Mouse (Mus musculus) macrophage (primary cell): Measurements from ENCODE around the gene Gm11937. TPM values are rescaled to one million over a fixed set of nuclear protein-coding genes. Genes with fewer than 3 reads are reported as not detected.
"Not testable (repeated sequence)": the region's sequence is repeated elsewhere in the genome, so short reads cannot be mapped to it uniquely, and the experiment has no call there.

Experiments used
- H3K27ac ChIP-seq: fragments of 350-480 bp; formaldehyde crosslinking; 2 replicates; pipeline ENCODE4 v1.9.0; 2021
- H3K36me3 ChIP-seq: fragments of 350-480 bp; formaldehyde crosslinking; 2 replicates; pipeline ENCODE4 v1.9.0; 2021; ENCODE audit errors: inconsistent target
- H3K4me3 ChIP-seq: fragments of 350-480 bp; formaldehyde crosslinking; 2 replicates; pipeline ENCODE4 v1.9.0; 2021; ENCODE audit errors: inconsistent target
- H3K79me2 ChIP-seq: fragments of 350-480 bp; formaldehyde crosslinking; 2 replicates; pipeline ENCODE4 v1.9.0; 2021; ENCODE audit errors: inconsistent target
- WGBS: methylation state at CpG from one replicate; pipeline ENCODE4 v1.1.7; 2026; ENCODE audit warnings: inconsistent platforms; ENCODE audit not compliant: missing documents; 5-methylcytosine and 5-hydroxymethylcytosine counted together
- polyA plus RNA-seq: library from polyadenylated mRNA; stranded (reverse); fragments of 250-400 nt; gene quantifications from 3 replicates; pipeline ENCODE4 v1.2.4, GENCODE M21; 2018; ENCODE audit warnings: inconsistent platforms
- total RNA-seq, 78 experiments: library from RNA; depleted of rRNA; stranded (reverse); fragments of 250-400 nt; gene quantifications; 1 replicate in 9 of 78; 2 replicates in 24 of 78; 3 replicates in 43 of 78; 4 replicates in 2 of 78; pipeline ENCODE4 v1.2.4; 2018; ENCODE audit warnings: inconsistent platforms in 56 of 78

Gene Gm11937
- total RNA-seq (2018; cell fraction: chromatin; rRNA removed): not detected
- total RNA-seq (2018; cell fraction: cytosol; rRNA removed): not detected
- not detected for total RNA-seq (2018; cell fraction: nucleus; rRNA removed)
- polyA plus RNA-seq: not detected in 3 replicates

DNA sequence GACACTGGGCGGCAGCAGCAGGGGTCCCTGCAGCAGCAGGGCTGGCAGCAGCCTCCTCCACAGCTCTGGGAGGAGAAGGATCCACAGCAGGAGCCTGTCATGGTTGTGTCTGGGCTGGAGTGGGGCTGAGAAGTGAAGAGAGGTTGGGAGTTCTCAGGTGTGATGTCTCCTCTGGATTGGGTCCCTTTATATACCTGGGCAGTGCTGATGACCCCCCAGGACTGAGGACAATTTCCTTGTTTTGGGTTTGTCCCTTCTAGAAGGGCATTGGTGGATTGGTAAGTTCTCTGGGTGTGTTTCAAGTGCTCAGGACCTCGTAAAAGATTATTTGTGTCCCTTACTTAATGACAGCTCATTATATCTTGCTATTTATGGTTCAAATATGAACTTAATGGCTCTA is at the start of gene Gm11937:
Gene Gm11937 (minus strand): TSS at position 101 of the 400 bp plus-strand sequence.
- H3K27ac ChIP-seq, H3K4me3 ChIP-seq, H3K79me2 ChIP-seq, H3K36me3 ChIP-seq: not testable (repeated sequence)
- 73% methylated on average over 1 of the region's 2 CpGs for WGBS

DNA sequence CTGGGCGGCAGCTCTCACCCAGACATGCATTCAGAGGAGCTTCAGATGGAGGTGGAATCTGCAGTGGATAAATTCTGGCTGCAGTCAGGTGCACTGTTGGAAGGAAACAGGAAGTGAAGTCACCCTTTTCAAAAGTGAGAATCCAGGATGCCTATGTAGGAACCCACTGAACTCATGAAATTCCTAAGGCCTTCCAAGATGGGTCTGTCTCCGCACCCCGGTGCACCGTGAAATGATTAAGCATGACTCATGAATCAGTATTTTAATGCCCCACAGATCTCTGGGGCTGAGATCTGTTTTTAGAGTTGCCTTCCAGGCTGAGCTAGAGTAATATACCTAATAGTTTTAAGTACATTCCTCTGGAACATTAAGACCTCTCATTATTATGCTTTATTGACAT is 49.3 kb upstream of the Gm11937 start:
- Histone ChIP-seq H3K36me3 (no peaks in the 10 kb centered on the region), H3K27ac (no peak overlapping the region), H3K4me3 (no peak overlapping the region), H3K79me2 (no peaks in the 10 kb centered on the region)
- WGBS: 98% methylated on average over 4 of the region's 4 CpGs

DNA sequence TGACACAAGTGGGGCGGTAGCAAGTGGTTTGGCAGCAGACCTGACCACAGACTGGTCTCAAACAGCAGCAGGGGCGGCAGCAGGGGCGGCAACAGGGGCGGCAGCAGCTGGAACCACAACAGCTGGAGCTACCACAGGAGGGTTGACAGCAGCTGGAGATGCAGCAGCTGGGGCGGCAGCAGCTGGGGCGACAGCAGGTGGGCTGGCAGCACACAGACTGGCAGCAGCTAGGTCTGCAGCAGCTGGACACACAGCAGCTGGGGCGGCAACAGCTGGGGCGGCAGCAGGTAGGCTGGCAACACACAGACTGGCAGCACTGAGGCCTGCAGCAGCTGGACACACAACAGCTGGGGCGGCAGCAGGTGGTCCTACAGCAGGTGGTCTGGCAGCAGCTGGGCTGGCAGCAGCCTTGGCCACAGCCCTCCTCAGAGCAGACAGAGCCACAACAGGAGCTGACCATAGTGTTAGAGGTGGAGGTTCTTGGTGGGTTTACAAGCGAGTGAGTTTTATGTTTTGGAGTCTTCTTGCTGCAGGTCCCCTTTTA is 48.5 kb upstream of the Gm11937 start, which contains the start of gene Gm11563:
Gene Gm11563 (minus strand): TSS at position 494 of the 544 bp plus-strand sequence.
- 48% methylated on average over 9 of the region's 10 CpGs for WGBS
- not testable (repeated sequence) for H3K36me3 ChIP-seq, H3K79me2 ChIP-seq, H3K4me3 ChIP-seq, H3K27ac ChIP-seq

DNA sequence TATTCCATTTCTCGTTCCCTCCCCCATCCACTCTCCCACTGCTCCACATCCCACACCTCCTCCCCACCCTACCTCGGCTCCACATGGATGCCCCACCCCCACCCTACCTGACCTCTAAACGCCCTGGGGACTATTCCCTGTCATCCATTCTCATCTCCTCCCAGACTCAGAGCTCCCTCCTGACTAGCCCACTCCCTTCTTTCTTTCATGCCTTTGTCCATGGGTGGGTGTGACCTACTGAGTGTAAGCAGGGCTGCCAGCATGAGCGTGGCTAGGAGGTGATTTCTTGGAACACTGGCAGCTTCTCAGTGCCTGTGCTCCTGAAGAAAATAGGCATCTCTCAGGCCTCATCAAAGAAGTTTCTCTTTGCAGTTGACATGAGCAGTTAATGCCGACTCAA is 47.1 kb upstream of the Gm11937 start:
- H3K79me2 ChIP-seq: no peaks in the 10 kb centered on the region
- H3K27ac ChIP-seq: no peak overlapping the region
- H3K4me3 ChIP-seq: no peak overlapping the region
- WGBS: 63% methylated on average over 4 of the region's 5 CpGs
- no peaks in the 10 kb centered on the region for H3K36me3 ChIP-seq

DNA sequence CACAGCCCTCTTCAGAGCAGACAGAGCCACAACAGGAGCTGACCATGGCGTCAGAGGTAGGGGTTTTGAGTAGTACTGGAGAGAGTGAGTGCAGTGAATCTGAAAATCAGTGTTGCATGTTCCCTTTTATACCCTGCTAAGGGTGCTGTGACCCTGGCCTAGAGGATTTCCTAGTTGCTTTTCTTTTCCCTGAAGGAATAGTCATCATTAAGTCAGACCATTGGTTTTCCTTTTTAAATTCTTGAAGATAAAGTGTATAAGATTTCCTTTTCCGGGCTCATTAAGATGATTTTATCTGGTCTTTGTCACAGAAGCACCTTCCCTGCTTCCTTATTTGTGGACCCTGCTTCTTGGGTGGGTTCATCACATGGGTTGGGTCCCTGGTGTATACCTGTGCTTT is 40.1 kb upstream of the Gm11937 start, which contains the start of gene Gm11555:
Gene Gm11555 (minus strand): TSS at position 101 of the 400 bp plus-strand sequence.
- Histone ChIP-seq H3K4me3 (no peak within 1 kb of the TSS), H3K79me2 (no peaks in the 10 kb centered on the region), H3K36me3 (no peaks in the 10 kb centered on the region), H3K27ac (no peak within 1 kb of the TSS)
- whole genome bisulfite sequencing: 96% methylated on average over 2 of the region's 2 CpGs

DNA sequence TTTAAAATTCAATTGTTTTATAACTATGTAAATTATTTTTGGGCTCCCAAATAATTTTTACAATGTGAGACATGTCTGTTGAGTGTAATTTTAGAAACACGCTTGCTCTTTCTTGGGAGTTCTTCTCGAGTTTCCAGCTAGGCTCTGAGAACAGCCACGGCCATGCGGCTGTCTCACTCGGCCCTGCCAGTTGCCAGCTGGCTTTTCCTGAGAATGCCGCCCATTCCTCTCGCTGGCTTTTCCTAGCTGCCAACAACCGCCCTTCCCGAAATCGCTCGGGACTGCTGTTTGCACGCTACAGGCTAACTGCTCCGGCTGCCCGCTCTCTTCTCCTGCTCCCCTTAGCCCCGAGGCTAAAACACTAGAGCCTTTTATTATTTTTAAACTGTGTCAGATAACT is 36.5 kb upstream of the Gm11937 start:
- 91% methylated on average over 15 of the region's 15 CpGs for WGBS

DNA sequence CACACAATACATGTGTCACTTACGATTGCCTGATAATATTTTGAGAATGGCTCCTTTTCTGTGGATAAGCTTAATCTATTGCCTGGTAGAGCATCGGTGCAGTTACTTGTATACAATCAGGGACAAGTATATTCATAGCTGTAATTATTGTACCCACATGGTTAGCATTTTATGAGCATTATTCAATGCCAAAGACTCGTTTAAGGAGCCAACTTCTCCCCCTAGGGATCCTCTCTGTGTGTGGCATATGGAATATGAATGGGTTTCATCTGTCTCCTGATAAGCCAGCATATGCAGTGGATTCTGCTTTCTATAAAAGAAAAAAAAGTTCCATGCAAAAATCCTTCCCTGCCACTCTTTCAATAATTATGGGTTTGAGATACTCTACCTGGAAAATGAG is 34.4 kb upstream of the Gm11937 start:
- H3K36me3 ChIP-seq: no peaks in the 10 kb centered on the region
- no peak overlapping the region for H3K27ac ChIP-seq
- no peak overlapping the region for H3K4me3 ChIP-seq
- WGBS: 79% methylated on average over 3 of the region's 3 CpGs
- no peaks in the 10 kb centered on the region for H3K79me2 ChIP-seq

More for the DNA sequence above, 36.5 kb upstream of the Gm11937 start:
- Histone ChIP-seq H3K27ac (no peak overlapping the region), H3K79me2 (no peaks in the 10 kb centered on the region), H3K4me3 (no peak overlapping the region), H3K36me3 (no peaks in the 10 kb centered on the region)

DNA sequence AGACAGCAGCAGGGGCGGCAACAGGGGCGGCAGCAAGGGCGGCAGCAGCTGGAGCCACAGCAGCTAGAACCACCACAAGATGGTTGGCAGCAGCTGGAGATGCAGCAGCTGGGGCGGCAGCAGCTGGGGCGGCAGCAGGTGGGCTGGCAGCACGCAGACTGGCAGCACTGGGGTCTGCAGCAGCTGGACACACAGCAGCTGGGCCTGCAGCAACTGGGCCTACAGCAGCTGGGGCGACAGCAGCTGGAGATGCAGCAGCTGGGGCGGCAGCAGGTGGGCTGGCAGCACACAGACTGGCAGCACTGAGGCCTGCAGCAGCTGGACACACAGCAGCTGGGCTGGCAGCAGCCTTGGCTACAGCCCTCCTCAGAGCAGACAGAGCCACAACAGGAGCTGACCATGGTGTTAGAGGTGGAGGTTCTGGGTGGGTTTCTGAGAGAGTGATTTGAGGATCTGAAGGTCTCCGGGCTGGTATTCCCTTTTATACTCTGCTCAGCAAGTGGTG is 33.7 kb upstream of the Gm11937 start, which contains the start of gene Krtap4-7:
Gene Krtap4-7 (minus strand): TSS at position 455 of the 505 bp plus-strand sequence.
- H3K4me3 ChIP-seq, H3K27ac ChIP-seq, H3K79me2 ChIP-seq, H3K36me3 ChIP-seq: not testable (repeated sequence)
- WGBS: 83% methylated on average over 9 of the region's 9 CpGs

DNA sequence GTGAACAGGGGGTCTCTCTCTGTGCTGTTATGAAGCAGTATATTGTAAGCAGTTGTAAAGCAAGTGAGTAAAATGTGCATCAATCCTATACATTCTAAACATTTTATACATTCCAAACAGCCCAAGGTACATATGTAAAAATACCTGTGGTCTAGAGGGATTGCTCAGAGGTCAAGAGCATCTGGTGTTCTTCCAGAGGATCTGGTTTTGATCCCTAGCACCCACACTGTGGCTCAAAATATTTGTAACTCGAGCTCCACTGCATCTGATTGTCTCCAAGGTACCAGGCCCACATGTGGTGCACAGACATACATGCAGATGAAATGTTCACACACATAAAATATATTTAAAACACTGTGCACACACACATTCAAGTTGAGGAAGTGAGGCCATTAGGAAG is 30.9 kb upstream of the Gm11937 start:
- 55% methylated on average over 1 of the region's 1 CpGs for WGBS
- H3K79me2 ChIP-seq: no peaks in the 10 kb centered on the region
- H3K4me3 ChIP-seq: no peak overlapping the region
- no peak overlapping the region for H3K27ac ChIP-seq
- H3K36me3 ChIP-seq: no peaks in the 10 kb centered on the region

DNA sequence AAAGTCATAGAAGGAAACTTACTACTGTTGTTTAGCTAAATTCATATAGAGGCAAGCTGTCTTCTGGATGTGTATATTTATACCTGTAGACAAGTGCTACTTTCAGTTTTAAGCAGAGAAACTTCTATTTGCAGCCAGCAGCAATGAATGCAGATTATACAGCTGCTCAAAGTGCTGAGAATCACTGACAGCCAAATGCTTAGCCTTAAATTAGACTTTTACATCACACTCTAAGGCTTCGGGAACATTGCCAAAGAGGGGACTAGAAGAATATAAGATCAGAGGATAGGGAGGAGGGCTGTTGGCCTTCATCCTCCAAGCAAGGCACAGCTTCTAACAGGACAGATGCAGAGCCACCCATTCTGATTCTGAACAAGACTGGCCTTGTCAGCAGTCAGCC is 27.1 kb upstream of the Gm11937 start:
- 71% methylated on average over 1 of the region's 1 CpGs for WGBS
- Histone ChIP-seq H3K36me3 (no peaks in the 10 kb centered on the region), H3K4me3 (no peak overlapping the region), H3K27ac (no peak overlapping the region), H3K79me2 (no peaks in the 10 kb centered on the region)

DNA sequence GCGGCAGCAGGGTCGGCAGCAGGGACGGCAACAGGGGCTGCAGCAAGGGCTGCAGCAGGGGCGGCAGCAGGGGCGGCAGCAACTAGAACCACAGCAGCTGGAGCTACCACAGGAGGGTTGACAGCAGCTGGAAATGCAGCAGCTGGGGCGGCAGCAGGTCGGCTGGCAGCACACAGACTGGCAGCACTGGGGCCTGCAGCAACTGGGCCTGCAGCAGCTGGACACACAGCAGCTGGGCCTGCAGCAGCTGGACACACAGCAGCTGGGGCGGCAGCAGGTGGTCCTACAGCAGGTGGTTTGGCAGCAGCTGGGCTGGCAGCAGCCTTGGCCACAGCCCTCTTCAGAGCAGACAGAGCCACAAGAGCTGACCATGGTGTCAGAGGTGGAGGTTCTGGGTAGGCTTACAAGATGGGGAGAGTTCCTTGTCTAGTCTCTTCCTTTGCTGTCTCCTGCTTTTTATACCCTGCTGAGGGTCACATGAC is 24.7 kb upstream of the Gm11937 start, which contains the start of gene Krtap4-2:
Gene Krtap4-2 (minus strand): TSS at position 432 of the 482 bp plus-strand sequence.
- Histone ChIP-seq H3K4me3 (no peak within 1 kb of the TSS), H3K27ac (no peak within 1 kb of the TSS), H3K79me2 (no peaks in the 10 kb centered on the region), H3K36me3 (no peaks in the 10 kb centered on the region)
- 51% methylated on average over 8 of the region's 8 CpGs for WGBS

DNA sequence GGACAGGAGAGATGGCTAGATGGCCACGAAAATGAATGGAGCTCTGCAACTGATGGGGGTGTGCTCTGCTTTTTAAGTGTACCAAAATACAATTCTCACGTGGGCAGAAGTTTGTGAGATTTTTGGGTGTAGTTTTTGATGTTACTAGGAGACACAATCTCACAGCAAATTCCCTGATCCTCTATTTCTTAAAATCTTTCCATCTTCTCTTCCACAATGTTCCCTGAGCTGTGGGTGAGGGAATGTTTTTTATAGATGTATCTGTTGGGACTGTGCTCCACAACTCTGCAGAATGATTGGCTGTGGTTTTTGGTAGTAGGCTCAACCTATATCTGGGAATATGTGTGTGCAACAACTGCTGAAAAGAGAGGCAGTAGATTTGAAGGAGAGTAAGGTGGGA is 23.3 kb upstream of the Gm11937 start:
- H3K36me3 ChIP-seq: no peaks in the 10 kb centered on the region
- no peak overlapping the region for H3K4me3 ChIP-seq
- H3K27ac ChIP-seq: no peak overlapping the region
- 55% methylated on average over 2 of the region's 2 CpGs for WGBS
- no peaks in the 10 kb centered on the region for H3K79me2 ChIP-seq

DNA sequence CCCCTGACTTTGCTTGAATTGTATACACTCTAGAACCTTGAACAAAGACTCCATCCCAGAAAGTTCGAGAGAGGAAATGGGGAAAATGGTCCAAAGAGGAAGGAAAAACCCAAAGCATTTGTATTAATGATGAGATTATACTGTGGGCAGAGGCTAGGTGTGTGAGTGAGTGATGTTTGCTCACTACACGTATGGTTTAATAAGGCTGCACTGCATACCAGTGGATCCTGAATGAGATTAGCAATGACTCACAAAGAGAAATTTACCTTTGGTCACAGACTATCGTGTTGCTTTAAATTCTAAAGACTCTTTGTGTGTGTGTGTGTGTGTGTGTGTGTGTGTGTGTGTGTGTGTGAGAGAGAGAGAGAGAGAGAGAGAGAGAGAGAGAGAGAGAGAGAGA is 20.9 kb upstream of the Gm11937 start:
- H3K79me2 ChIP-seq: no peaks in the 10 kb centered on the region
- H3K27ac ChIP-seq: no peak overlapping the region
- H3K36me3 ChIP-seq: no peaks in the 10 kb centered on the region
- 81% methylated on average over 3 of the region's 3 CpGs for WGBS
- H3K4me3 ChIP-seq: no peak overlapping the region

DNA sequence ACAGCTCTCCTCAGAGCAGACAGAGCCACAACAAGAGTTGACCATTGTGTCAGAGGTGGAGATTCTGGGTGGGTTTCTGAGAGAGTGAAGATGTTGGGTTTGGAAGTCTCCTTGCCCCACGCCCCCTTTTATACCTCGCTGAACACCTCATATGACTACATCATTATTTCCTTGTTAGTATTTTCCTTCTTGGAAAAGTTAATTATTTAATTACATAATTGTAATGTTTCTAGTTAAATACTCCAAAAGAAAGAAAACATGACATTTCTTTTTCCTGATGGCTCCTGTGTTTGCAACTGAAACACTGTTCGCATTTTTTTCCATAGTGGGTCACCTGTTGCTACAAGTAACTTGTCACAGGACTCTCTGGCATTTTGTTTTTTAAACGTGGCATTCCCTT is 18.1 kb upstream of the Gm11937 start, which contains the start of gene Krtap4-1:
Gene Krtap4-1 (minus strand): TSS at position 101 of the 400 bp plus-strand sequence.
- 78% methylated on average over 4 of the region's 4 CpGs for WGBS
- no peak within 1 kb of the TSS for H3K27ac ChIP-seq
- no peak within 1 kb of the TSS for H3K4me3 ChIP-seq
- no peaks in the 10 kb centered on the region for H3K36me3 ChIP-seq
- H3K79me2 ChIP-seq: no peaks in the 10 kb centered on the region

DNA sequence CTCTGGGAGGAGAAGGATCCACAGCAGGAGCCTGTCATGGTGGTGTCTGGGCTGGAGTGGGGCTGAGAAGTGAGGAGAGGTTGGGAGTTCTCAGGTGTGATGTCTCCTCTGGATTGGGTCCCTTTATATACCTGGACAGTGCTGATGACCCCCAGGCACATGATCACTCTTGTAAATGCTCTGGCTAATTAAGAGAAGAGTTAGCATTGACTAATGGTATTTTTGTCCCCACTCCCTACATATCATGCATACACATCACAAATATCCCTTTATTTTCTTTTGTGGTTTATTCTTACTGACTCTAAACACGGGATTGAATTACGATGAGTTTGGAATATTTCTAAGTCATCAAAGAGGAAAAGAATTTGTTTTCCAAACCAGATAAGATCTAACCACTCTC is 10.3 kb upstream of the Gm11937 start, which contains the start of gene Gm11562:
Gene Gm11562 (minus strand): TSS at position 101 of the 400 bp plus-strand sequence.
- H3K79me2 ChIP-seq: no peaks in the 10 kb centered on the region
- no peak within 1 kb of the TSS for H3K27ac ChIP-seq
- WGBS: 83% methylated on average over 2 of the region's 2 CpGs
- no peaks in the 10 kb centered on the region for H3K36me3 ChIP-seq
- H3K4me3 ChIP-seq: no peak within 1 kb of the TSS
